25 mouse cellular contexts compared by ENCODE assay signal in genomic region chr8:81880071-81880470, GRCm38 (mm10).
DNase-seq lines count a peak whose midpoint lies in the region; ATAC-seq and TF ChIP-seq lines count a peak whose summit lies in the region.
"Had no signal": no experiment of that assay in that cellular context is flagged by ENCODE, and none has a peak within 500 bp of the region (broad histone marks: within the 10 kb centered on the region; RNA-seq: fewer than 3 reads in every experiment).

No protein-coding gene starts in this region.

- H3K27me3 ChIP-seq in midbrain, embryonic 11.5 days (ENCODE audit: control insufficient read depth, insufficient read depth, low read length) = no peaks in the 10 kb centered on the region
- H3K27me3 ChIP-seq in midbrain, postnatal 0 days (ENCODE audit: insufficient read depth, low read length) = no peaks in the 10 kb centered on the region
- H3K27me3 ChIP-seq in midbrain, embryonic 14.5 days (ENCODE audit: control insufficient read depth, insufficient read depth, low read length) = no peaks in the 10 kb centered on the region
- H3K27me3 ChIP-seq: embryonic facial prominence, embryonic 12.5 days; embryonic facial prominence, embryonic 15.5 days; forebrain, embryonic 15.5 days; heart, embryonic 12.5 days; heart, embryonic 15.5 days had no signal

- H3K4me1 ChIP-seq in midbrain, embryonic 11.5 days (ENCODE audit: control insufficient read depth, insufficient read depth, low read length) = no peaks in the 10 kb centered on the region
- no peaks in the 10 kb centered on the region for H3K4me1 ChIP-seq in midbrain, postnatal 0 days (ENCODE audit: insufficient read depth, low read length)
- H3K4me1 ChIP-seq in midbrain, embryonic 14.5 days (ENCODE audit: control insufficient read depth, insufficient read depth, low read length) = 0 out of 2 replicates have a peak, but pooled peaks cover 7% of the 10 kb centered on the region
- H3K4me1 ChIP-seq: embryonic facial prominence, embryonic 12.5 days; embryonic facial prominence, embryonic 15.5 days; forebrain, embryonic 15.5 days; heart, embryonic 12.5 days; heart, embryonic 15.5 days; hindbrain, embryonic 10.5 days had no signal

- DNase-seq in midbrain, embryonic 11.5 days (ENCODE audit: low spot score, missing footprints) = no peak
- DNase-seq in midbrain, postnatal 0 days (ENCODE audit: low spot score) = no peak
- DNase-seq in retina, postnatal 1 day = peak; percentile 45
- no peak for DNase-seq in retina, embryonic 14.5 days (ENCODE audit: low spot score)
- DNase-seq in midbrain, embryonic 14.5 days = peak; percentile 44
- DNase-seq in layer of hippocampus, postnatal 36 days = no peak
- DNase-seq in gastrocnemius, postnatal 25 days = no peak
- DNase-seq: adrenal gland, adult 8-10 months; adrenal gland, postnatal 25 days; cerebellum, adult 11 months; cerebellum, adult 2 months; cerebellum, adult 9-11 months; cerebellum, postnatal 25 days; gastrocnemius, postnatal 10 days; heart, adult 18-20 months; heart, postnatal 10 days; heart, postnatal 36 days had no signal

- TF ChIP-seq CTCF in midbrain, postnatal 0 days (IDR thresholded peaks at IDR 0.05) = no peak

- H3K9ac ChIP-seq in midbrain, embryonic 11.5 days (ENCODE audit: low read length) = no peak overlapping the region
- no peak overlapping the region for H3K9ac ChIP-seq in midbrain, postnatal 0 days (replicated peaks; ENCODE audit: low read length, poor library complexity, severe bottlenecking)
- no peak overlapping the region for H3K9ac ChIP-seq in midbrain, embryonic 14.5 days (replicated peaks; ENCODE audit: low read length)
- H3K9ac ChIP-seq: embryonic facial prominence, embryonic 12.5 days; embryonic facial prominence, embryonic 15.5 days; forebrain, embryonic 15.5 days; heart, embryonic 12.5 days; heart, embryonic 15.5 days; hindbrain, embryonic 14.5 days had no signal

- no peaks in the 10 kb centered on the region for H3K36me3 ChIP-seq in midbrain, embryonic 11.5 days (ENCODE audit: control insufficient read depth, insufficient read depth, low read length)
- no peaks in the 10 kb centered on the region for H3K36me3 ChIP-seq in midbrain, postnatal 0 days (ENCODE audit: insufficient read depth, low read length)
- H3K36me3 ChIP-seq in midbrain, embryonic 14.5 days (ENCODE audit: control insufficient read depth, insufficient read depth, low read length) = no peaks in the 10 kb centered on the region
- H3K36me3 ChIP-seq: embryonic facial prominence, embryonic 12.5 days; embryonic facial prominence, embryonic 15.5 days; forebrain, embryonic 15.5 days; heart, embryonic 12.5 days; heart, embryonic 15.5 days; hindbrain, embryonic 10.5 days had no signal

- WGBS in midbrain, embryonic 11.5 days = 69% methylated on average over 3 of the region's 3 CpGs
- 65% methylated on average over 3 of the region's 3 CpGs for WGBS in midbrain, postnatal 0 days
- WGBS in midbrain, embryonic 14.5 days = 69% methylated on average over 3 of the region's 3 CpGs

- H3K27ac ChIP-seq in midbrain, embryonic 11.5 days (ENCODE audit: low read depth, low read length) = no peak overlapping the region
- no peak overlapping the region for H3K27ac ChIP-seq in midbrain, postnatal 0 days (ENCODE audit: low read depth, low read length)
- 0 out of 2 replicates have a peak overlapping the region, but pooled peaks have one; percentile 28 for H3K27ac ChIP-seq in midbrain, embryonic 14.5 days (replicated peaks; ENCODE audit: low read depth, low read length)
- H3K27ac ChIP-seq: embryonic facial prominence, embryonic 12.5 days; embryonic facial prominence, embryonic 15.5 days; forebrain, embryonic 15.5 days; heart, embryonic 15.5 days; hindbrain, embryonic 10.5 days; hindbrain, embryonic 14.5 days had no signal

- ATAC-seq in midbrain, embryonic 11.5 days (ENCODE audit: low FRiP score) = peak; percentile 50; the same call in 1 of the 2 replicates
- no peak for ATAC-seq in midbrain, postnatal 0 days (ENCODE audit: low FRiP score)
- ATAC-seq in midbrain, embryonic 14.5 days (ENCODE audit: low FRiP score, low TSS enrichment) = no peak
- ATAC-seq: CD4-positive, CD25-positive, alpha-beta regulatory T cell, adult 4 months; forebrain, embryonic 15.5 days had no signal

- no peak overlapping the region for H3K4me2 ChIP-seq in midbrain, embryonic 11.5 days
- H3K4me2 ChIP-seq in midbrain, postnatal 0 days (ENCODE audit: low read depth, low read length, poor library complexity, severe bottlenecking) = no peak overlapping the region
- no peak overlapping the region for H3K4me2 ChIP-seq in midbrain, embryonic 14.5 days (ENCODE audit: low read length)
- H3K4me2 ChIP-seq: embryonic facial prominence, embryonic 12.5 days; embryonic facial prominence, embryonic 15.5 days; forebrain, embryonic 15.5 days; heart, embryonic 12.5 days; heart, embryonic 15.5 days; hindbrain, embryonic 14.5 days had no signal

- H3K4me3 ChIP-seq in midbrain, embryonic 11.5 days (ENCODE audit: low read depth, low read length) = no peak overlapping the region
- H3K4me3 ChIP-seq in midbrain, postnatal 0 days (ENCODE audit: low read depth, low read length) = no peak overlapping the region
- H3K4me3 ChIP-seq in midbrain, embryonic 14.5 days (replicated peaks; ENCODE audit: low read depth, low read length) = no peak overlapping the region
- H3K4me3 ChIP-seq: embryonic facial prominence, embryonic 12.5 days; embryonic facial prominence, embryonic 15.5 days; forebrain, embryonic 15.5 days; heart, embryonic 12.5 days; heart, embryonic 15.5 days; hindbrain, embryonic 10.5 days had no signal

- no peaks in the 10 kb centered on the region for H3K9me3 ChIP-seq in midbrain, embryonic 11.5 days (ENCODE audit: control insufficient read depth, low read length)
- no peaks in the 10 kb centered on the region for H3K9me3 ChIP-seq in midbrain, postnatal 0 days (ENCODE audit: low read length)
- H3K9me3 ChIP-seq in midbrain, embryonic 14.5 days (ENCODE audit: control insufficient read depth, low read length) = no peaks in the 10 kb centered on the region
- H3K9me3 ChIP-seq: embryonic facial prominence, embryonic 12.5 days; embryonic facial prominence, embryonic 15.5 days; forebrain, embryonic 15.5 days; heart, embryonic 12.5 days; heart, embryonic 15.5 days; hindbrain, embryonic 10.5 days had no signal

Comparison
In these comparisons a context has a peak if more than half of its experiments do, and no peak if none do; other contexts are left out.
1. DNase-seq: peak in retina, postnatal 1 day (single experiment) and midbrain, embryonic 14.5 days (single experiment); none in midbrain, embryonic 11.5 days (single experiment), midbrain, postnatal 0 days (single experiment), retina, embryonic 14.5 days (single experiment), layer of hippocampus, postnatal 36 days (0 of 2) and gastrocnemius, postnatal 25 days (single experiment).